Mouse (Mus musculus) hindbrain, embryonic 14.5 days (tissue): ENCODE measurements at regions not wholly inside any gene's neighbourhood (a gene's known extent, or its start where the extent isn't known, plus 50 kb on each side); places are given as distances from the start of the nearest gene placed in this dataset.
"Not testable (repeated sequence)": the region's sequence is repeated elsewhere in the genome, so short reads cannot be mapped to it uniquely, and the experiment has no call there.

Experiments
- ATAC-seq: fragments of 200-750 bp; cut with Nextera tagmentation; 2 replicates; pipeline ENCODE4 v1.8.0; 2017; ENCODE audit warnings: moderate number of reproducible peaks, mild to moderate bottlenecking, moderate TSS enrichment, moderate library complexity; ENCODE audit not compliant: low FRiP score
- DNase-seq: peaks from one replicate; pipeline ENCODE4 v3.0.0-alpha.2; 2015; ENCODE audit warnings: low spot score
- H3K27ac ChIP-seq: fragments of 300-500 bp; sonication (generic); 2 replicates; pipeline ENCODE4 v1.5.1; 2014; ENCODE audit warnings: mild to moderate bottlenecking, moderate library complexity
- H3K27me3 ChIP-seq: fragments of 300-500 bp; sonication (generic); 2 replicates; pipeline ENCODE4 v1.6.1; 2014; ENCODE audit warnings: mild to moderate bottlenecking, low read length, mixed read lengths; ENCODE audit not compliant: control insufficient read depth, insufficient read depth
- H3K36me3 ChIP-seq: fragments of 300-500 bp; sonication (generic); replicated peaks from 2 replicates; pipeline ENCODE4 v1.6.1; 2014; ENCODE audit not compliant: control insufficient read depth, insufficient read depth
- H3K4me1 ChIP-seq: fragments of 300-500 bp; sonication (generic); replicated peaks from 2 replicates; pipeline ENCODE4 v1.6.1; 2014; ENCODE audit warnings: antibody characterized with exemption, low read length, mixed read lengths; ENCODE audit not compliant: control insufficient read depth, insufficient read depth
- H3K4me2 ChIP-seq: fragments of 300-500 bp; sonication (generic); replicated peaks from 2 replicates; pipeline ENCODE4 v1.6.1; 2014; ENCODE audit warnings: mild to moderate bottlenecking, moderate library complexity
- H3K4me3 ChIP-seq: fragments of 300-500 bp; sonication (generic); replicated peaks from 2 replicates; pipeline ENCODE4 v1.5.1; 2014; ENCODE audit warnings: mild to moderate bottlenecking, low read length
- H3K9ac ChIP-seq: fragments of 300-500 bp; sonication (generic); 2 replicates; pipeline ENCODE4 v1.6.1; 2014
- H3K9me3 ChIP-seq: fragments of 300-500 bp; sonication (generic); 2 replicates; pipeline ENCODE4 v1.6.1; 2016; ENCODE audit warnings: low read length; ENCODE audit not compliant: control insufficient read depth
- WGBS: fragments of 180-500 bp; shearing (Covaris S2); extraction: QIAGEN DNeasy Blood & Tissue Kit; methylation state at CpG from one replicate; pipeline ENCODE4 v1.1.7; 2014; 5-methylcytosine and 5-hydroxymethylcytosine counted together

DNA sequence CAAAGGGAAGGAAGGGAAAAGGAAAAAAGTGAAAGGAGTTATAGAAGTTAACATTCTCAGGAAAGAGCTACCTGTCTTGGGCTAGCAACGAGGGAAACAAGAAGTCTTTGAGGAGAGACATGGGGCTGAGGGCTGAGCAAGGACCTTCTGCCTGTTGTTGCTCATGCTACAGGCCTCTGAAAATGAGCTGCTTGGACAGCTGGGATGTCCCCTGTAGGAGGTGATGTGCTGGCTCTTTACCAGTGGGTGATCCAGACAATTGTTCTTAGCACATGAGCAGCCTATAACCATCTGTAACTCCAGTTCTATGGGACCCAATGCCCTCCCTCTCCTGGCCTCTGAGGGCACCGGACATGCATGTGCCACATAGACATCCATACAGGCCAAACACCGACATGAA is 155.5 kb upstream of the Bcor start:
- Histone ChIP-seq H3K27ac (no peak overlapping the region), H3K9ac (no peak overlapping the region), H3K9me3 (no peaks in the 10 kb centered on the region), H3K36me3 (no peaks in the 10 kb centered on the region), H3K4me3 (no peak overlapping the region), H3K4me1 (no peaks in the 10 kb centered on the region), H3K4me2 (no peak overlapping the region), H3K27me3 (no peaks in the 10 kb centered on the region)
- no peak for ATAC-seq
- no peak for DNase-seq
- WGBS = 94% methylated on average over 3 of the region's 3 CpGs

DNA sequence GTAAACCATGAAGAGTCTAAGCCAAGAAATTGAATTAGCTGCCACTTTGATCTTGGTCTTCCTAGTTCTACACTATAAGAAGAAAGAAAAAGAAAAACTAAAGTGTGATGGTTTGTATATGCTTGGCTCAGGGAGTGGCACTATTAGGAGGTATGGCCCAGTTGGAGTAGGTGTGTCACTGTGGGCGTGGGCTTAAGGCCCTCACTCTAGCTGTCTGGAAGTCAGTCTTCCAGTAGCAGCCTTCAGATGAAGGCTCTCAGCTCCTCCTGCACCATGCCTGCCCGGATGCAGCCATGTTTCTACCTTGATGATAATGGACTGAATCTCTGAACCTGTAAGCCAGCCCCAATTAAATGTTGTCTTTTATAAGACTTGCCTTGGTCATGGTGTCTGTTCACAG is 157.3 kb upstream of the Bcor start:
- H3K27ac ChIP-seq, H3K36me3 ChIP-seq, H3K4me2 ChIP-seq, H3K9me3 ChIP-seq, DNase-seq, H3K9ac ChIP-seq, H3K27me3 ChIP-seq, ATAC-seq, H3K4me1 ChIP-seq, H3K4me3 ChIP-seq: not testable (repeated sequence)
- WGBS = 93% methylated on average over 2 of the region's 2 CpGs

DNA sequence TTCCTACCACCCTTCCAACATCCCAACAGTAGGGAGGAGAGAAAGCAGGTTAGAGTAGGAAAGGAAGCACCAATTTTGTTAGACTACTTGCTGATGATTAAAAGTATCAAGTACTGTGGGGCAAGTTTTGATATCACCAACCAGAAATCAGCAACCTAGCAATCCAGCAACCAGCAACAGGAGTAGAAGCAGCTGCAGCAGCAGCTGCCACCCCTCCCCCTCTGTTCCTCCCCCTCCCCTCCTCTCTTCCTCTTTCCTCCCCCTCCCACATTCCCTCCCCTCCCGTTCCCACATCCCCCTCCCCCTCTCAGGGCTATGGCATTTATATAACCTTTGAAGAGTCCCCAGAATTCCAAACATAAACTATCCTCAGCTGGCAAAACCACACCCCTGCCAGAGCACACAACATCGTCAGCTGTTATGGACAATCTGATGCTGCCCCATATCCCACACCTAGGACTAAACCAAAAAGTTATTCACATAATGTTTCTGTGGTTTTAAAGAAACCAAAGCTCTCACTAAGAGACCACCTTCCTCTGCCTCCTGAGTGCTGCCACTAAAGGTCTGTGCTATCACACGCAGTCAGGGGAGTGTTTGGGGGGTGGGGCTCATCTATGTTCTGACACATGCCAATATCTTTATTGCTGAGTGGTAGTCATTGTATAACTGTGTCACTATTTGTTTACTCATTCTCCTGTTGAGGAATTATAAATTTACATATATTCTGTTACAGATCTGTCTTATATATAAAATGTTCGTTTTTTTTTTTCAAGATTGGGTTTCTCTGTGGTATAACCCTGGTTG is 158.9 kb upstream of the Bcor start:
- H3K9ac ChIP-seq = no peak overlapping the region
- no peak overlapping the region for H3K4me3 ChIP-seq
- H3K9me3 ChIP-seq = no peaks in the 10 kb centered on the region
- no peak overlapping the region for H3K4me2 ChIP-seq
- no peaks in the 10 kb centered on the region for H3K4me1 ChIP-seq
- no peaks in the 10 kb centered on the region for H3K36me3 ChIP-seq
- no peaks in the 10 kb centered on the region for H3K27me3 ChIP-seq
- no peak for ATAC-seq
- DNase-seq = no peak
- WGBS = 56% methylated on average over 4 of the region's 4 CpGs
- H3K27ac ChIP-seq = no peak overlapping the region

DNA sequence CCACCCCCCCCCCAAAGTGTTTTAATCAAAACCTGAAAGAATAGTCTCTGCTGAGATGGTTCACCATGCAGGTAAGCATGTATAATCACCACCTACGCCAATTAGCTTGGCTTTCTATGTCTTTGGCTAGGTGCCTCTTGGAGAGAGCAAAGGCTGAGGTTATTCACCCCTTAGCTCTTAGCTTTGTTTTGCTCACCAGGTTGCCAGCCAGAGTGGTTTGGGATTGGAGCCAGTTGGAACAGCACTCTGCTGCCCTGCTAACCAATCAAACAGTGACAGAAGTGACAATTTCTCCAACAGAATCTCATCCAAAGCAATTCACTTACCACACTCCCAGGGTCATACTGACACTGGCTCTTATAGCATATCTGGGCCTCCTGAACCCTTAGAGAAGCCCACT is 162.3 kb upstream of the Bcor start:
- Histone ChIP-seq H3K36me3 (no peaks in the 10 kb centered on the region), H3K4me2 (no peak overlapping the region), H3K4me3 (no peak overlapping the region), H3K9ac (no peak overlapping the region), H3K27me3 (no peaks in the 10 kb centered on the region), H3K27ac (no peak overlapping the region), H3K9me3 (no peaks in the 10 kb centered on the region), H3K4me1 (no peaks in the 10 kb centered on the region)
- no peak for ATAC-seq
- WGBS = 85% methylated on average over 1 of the region's 1 CpGs
- no peak for DNase-seq

DNA sequence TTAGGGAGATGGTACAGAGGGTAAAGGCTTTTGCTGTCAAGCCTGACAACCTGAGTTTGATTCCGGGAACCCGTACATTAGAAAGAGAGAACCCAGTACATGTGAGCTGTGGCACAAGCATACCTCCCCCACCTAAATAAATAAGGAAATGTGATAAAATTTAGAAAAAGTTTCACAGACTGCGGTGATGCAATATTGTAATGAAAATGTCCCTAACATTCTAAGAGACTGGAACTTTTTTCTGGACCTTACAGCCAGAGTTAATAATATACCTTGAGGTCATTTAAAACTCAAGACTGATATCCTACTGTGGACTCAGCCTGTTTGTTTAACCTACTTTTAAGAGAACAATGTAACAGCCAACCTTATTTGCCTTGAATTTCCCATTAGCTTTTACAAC is 163.1 kb upstream of the Bcor start:
- no peaks in the 10 kb centered on the region for H3K9me3 ChIP-seq
- no peaks in the 10 kb centered on the region for H3K36me3 ChIP-seq
- H3K27ac ChIP-seq = no peak overlapping the region
- no peaks in the 10 kb centered on the region for H3K4me1 ChIP-seq
- no peak overlapping the region for H3K4me2 ChIP-seq
- DNase-seq (no peak), ATAC-seq (no peak)
- H3K27me3 ChIP-seq = no peaks in the 10 kb centered on the region
- H3K4me3 ChIP-seq = no peak overlapping the region
- no peak overlapping the region for H3K9ac ChIP-seq
- WGBS = 97% methylated on average over 3 of the region's 3 CpGs

DNA sequence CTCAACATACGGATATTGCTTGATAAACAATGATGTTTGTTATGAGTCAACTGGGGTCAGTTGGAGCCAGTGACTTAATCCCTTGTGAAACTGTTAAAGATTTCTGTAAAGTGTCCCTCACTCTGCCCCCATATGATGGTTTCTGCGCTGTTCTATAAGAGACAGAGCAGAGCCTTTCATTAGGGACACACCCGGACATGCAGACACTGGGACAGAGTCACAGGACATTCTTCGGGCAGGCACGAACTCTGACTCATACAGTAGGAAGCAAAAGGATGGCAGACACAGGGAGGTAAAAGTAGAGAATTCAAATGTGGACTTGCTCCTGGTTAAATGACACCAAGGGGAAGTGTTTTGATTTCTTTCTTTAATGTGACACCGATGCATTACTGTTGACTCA is 163.7 kb upstream of the Bcor start:
- H3K9ac ChIP-seq = no peak overlapping the region
- 89% methylated on average over 6 of the region's 6 CpGs for WGBS
- no peak overlapping the region for H3K4me3 ChIP-seq
- no peak overlapping the region for H3K4me2 ChIP-seq
- no peak for DNase-seq
- H3K9me3 ChIP-seq = no peaks in the 10 kb centered on the region
- no peak overlapping the region for H3K27ac ChIP-seq
- H3K27me3 ChIP-seq = no peaks in the 10 kb centered on the region
- no peaks in the 10 kb centered on the region for H3K4me1 ChIP-seq
- H3K36me3 ChIP-seq = no peaks in the 10 kb centered on the region
- no peak for ATAC-seq

DNA sequence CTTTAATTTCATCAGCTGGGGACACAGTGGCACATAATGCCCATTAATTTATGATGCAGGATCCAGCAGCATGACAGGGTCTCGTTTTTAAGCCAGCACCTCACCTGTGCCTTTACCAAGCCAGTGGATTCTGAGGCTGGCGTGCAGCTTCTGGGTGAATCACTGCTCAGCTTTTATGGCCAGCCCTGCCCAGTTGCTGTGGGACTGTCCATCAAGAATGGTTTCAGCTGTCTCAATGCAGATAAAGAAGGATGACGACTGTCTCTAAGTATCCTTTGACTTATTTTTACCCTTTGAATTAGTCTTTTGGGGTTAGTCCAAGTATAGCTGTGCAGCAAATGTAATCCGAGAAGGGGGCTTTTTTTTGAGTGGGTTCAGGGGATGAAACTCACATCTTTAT is 167.3 kb upstream of the Bcor start:
- Histone ChIP-seq H3K4me2 (no peak overlapping the region), H3K27me3 (no peaks in the 10 kb centered on the region), H3K4me1 (no peaks in the 10 kb centered on the region), H3K36me3 (no peaks in the 10 kb centered on the region), H3K27ac (no peak overlapping the region), H3K9me3 (no peaks in the 10 kb centered on the region), H3K4me3 (no peak overlapping the region), H3K9ac (no peak overlapping the region)
- DNase-seq (no peak), ATAC-seq (no peak)
- WGBS = 73% methylated on average over 4 of the region's 4 CpGs

DNA sequence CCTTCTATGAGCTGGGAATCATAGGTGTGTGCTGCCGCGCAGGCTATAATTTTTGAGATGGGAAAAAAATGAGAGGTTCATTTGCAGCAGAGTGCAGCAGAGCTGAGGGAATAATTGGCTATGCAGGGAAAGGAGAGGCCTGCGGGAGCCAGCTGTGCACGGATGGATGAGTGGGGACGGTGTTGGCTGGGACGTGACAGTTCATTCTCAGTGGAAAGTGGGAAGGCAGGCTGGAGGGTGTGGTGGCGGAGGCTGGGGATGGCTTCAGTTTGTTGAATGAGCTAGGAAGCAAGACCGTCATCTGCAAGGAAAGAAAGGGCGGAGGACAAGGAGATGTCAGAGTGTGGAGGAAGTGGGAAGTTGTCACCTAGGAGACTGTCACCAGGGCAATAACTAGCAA is 180.4 kb upstream of the Bcor start:
- 56% methylated on average over 9 of the region's 9 CpGs for WGBS
- DNase-seq = no peak
- H3K36me3 ChIP-seq = no peaks in the 10 kb centered on the region

DNA sequence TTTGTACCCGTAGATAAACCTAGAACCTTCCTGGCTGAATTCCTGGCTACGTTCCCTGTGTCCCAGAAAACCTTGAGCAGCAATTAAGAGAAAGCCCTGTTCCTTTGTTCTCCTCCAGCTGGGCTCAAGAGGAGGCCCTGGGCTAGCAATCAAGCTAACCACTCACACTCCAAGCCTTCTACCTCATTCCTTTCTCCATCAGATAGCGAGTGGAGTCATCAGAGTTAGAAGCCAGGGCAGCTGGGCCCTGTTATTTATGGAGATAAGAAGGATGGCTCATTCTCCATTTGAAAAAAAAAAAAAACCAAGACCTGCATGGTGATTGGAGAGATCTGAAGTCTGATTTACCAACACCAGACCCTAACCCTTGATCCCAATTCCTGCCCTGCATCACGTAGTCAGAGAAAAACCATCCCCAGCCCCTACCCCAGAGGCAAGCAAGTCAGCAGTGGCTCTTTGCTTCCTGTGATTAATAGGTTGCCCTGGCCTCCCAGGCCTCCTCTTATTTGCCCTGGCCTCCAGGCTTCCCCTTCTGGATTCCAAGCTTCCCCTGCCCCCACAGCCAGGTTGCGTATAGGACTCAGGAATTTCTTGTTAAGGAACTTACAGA is 181.3 kb upstream of the Bcor start:
- Histone ChIP-seq H3K36me3 (no peaks in the 10 kb centered on the region), H3K9ac (no peak overlapping the region), H3K4me3 (no peak overlapping the region), H3K27ac (no peak overlapping the region), H3K4me2 (no peak overlapping the region), H3K27me3 (0 out of 2 replicates have a peak, but pooled peaks cover 2% of the 10 kb centered on the region), H3K9me3 (no peaks in the 10 kb centered on the region), H3K4me1 (no peaks in the 10 kb centered on the region)
- WGBS = 63% methylated on average over 5 of the region's 5 CpGs
- ATAC-seq = no peak
- DNase-seq = no peak

More for the DNA sequence above, 180.4 kb upstream of the Bcor start:
- H3K4me1 ChIP-seq = no peaks in the 10 kb centered on the region
- H3K27ac ChIP-seq = no peak overlapping the region
- ATAC-seq = no peak
- 0 out of 2 replicates have a peak, but pooled peaks cover 2% of the 10 kb centered on the region for H3K27me3 ChIP-seq
- H3K9ac ChIP-seq = no peak overlapping the region
- H3K4me2 ChIP-seq = no peak overlapping the region
- no peak overlapping the region for H3K4me3 ChIP-seq
- H3K9me3 ChIP-seq = no peaks in the 10 kb centered on the region
